Mouse (Mus musculus) lung, postnatal 25 days (tissue): ENCODE measurements around the gene Cblb.

Experiments
- DNase-seq: peaks from one replicate; pipeline ENCODE4 v3.0.0; 2022; ENCODE audit warnings: low spot score

Gene Cblb

DNA sequence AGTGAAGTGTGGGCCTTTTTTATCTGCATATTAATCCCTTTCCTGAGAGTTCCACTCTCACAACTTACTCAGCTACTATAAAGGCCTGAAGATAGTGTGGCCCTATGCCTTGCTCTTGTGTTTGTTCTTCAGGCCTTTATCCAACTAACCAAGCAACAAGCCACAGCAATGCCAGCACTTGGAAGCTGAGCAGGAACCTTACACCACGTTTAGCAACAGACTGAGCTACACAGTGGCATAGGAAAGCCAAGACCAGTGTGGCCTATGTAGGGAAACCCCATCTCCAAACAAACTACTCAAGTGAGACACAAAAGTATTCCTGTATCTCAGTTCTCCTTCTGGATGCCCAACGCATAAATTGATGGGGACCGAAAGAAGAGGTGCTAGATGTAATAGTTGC is 163.8 kb downstream of the Cblb start:
- no peak for DNase-seq

- no peak for DNase-seq
These were observed 169.1 kb downstream of the Cblb start for GRCm38 (mm10) chr16:52200107-52200506.

DNA sequence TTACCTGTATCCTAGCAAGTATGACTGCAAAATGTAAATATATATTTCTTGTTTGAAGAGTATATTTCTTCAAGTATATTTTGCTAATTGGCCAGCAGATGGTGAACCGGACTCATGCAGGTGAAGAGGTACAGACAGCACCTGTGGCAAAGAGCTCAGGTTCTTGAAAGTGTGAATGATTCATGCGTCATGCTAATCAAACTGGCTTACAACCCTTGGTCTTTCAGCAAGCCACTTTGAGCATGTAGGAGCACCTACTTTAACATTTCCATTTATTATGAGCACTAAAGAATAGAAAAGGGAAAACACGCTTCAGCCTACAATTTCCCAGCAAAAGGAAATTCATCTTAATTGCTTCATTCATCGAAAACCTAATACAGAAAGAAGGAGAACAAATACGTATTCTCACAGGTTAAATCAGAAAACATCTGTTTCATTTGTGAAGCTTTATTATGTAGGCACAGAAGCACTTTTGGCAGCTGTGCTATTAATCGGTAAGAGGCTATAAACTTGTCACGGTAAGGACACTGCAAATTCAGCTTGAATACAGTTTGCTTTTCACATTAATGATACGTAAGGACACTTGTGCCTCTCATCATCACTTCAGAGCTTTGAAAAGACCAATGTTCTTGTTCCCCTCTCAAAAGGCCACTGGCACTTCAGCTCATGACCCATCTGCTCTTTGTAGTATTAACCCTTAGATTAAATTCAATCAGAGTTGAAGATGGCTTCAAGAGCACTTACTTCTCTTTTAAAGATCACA is 180.0 kb downstream of the Cblb start:
- DNase-seq, result no peak

DNA sequence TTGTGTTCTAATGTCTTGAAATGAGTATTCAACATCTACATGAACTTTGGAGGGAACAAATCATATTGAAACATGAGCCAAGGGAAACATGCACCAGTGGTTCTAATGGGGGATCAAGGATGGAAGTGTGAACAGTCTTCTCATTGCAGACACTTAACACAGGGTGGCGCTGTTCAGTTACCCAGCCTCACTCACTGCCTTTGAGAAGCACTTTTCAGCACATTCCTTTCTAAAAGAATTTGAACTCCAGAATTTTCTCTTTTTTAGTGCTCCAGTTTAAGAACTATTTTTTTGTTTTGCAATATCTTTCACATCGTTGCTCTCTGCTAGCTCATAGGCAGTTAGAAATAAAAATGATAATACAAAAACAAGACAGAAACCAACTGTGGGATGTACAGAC is 188.0 kb downstream of the Cblb start:
- peak; percentile 36 for DNase-seq

DNA sequence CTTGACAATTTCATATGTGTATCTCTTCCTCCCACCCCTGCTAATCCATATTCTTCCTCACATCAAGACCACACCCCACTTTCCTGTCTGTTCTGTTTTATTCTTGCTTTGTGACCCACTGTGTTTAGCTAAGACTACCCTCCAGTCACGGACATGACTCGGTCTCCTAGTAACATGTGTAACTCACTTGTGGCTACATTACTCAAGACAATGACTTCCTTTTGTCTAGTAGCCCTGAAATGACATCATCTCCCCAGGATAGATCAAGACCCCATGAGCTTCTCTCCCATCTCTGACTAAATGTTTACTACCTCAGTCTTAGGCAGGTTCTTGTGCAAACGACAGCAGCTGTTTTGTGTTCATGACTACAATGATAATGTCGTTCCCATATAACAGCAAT is 191.9 kb downstream of the Cblb start:
- DNase-seq, result no peak

DNA sequence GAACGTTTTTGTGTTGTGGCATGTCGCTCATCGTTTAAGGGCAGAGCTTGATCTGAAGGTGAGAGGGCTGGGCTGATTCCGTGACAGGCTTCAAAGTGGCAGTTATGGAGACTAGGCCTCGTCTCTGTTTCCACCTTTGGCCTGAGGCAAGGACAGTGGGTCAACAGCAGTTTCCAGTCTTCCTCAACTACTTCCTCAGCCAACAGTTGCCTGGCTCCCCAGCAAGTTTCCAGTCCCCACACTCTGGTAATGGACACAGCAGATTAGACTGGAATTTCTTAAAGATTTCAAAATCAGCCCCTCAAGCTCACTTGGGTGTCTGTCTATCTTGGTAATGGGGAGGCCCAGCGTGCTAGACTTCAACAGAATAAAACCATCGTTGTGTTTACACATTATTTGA is 198.4 kb downstream of the Cblb start:
- DNase-seq, result peak; percentile 35

DNA sequence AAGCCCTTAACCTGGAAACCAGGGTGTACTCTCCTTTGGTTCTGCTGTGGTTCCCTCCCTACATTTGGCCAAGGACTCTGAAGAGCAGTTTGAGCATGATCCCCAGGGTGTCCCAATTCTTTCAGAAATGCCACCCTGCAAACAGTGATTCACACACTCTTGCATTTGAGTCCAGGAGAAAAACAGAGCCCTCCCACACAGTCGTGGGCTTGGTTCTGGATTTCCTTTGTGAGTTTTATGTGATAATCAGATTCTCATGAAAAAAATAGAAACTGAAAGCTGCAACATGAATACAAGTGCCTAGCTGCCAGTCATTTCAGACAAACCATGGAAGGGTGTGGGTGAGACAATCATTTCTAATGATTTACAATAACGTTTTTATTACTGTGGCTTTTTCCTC is 198.9 kb downstream of the Cblb start:
- DNase-seq, result no peak

DNA sequence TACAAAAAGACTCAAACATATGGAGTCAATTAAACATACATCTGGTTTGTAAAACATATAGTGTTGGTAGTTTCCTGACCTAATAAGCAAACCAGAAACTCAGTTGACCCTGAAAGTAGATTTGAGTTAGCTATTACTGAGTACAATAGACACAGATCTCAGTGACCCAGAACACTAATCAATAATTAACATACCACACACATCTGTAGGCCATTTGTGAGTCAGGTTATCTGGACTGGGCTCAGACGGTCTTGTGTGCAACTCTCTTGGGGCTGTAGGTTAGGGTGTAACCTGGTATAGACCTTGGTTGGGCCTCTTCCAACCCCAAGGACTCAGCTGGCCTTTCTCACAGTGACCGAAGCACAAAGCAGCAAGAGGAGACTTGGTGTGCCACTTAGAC is 211.1 kb downstream of the Cblb start:
- no peak for DNase-seq

GRCm38 (mm10) chr16:52243421-52243973 is 212.5 kb downstream of the Cblb start:
- DNase-seq, result no peak

- DNase-seq, result no peak
These were observed 219.2 kb downstream of the Cblb start for GRCm38 (mm10) chr16:52250196-52250595.

DNA sequence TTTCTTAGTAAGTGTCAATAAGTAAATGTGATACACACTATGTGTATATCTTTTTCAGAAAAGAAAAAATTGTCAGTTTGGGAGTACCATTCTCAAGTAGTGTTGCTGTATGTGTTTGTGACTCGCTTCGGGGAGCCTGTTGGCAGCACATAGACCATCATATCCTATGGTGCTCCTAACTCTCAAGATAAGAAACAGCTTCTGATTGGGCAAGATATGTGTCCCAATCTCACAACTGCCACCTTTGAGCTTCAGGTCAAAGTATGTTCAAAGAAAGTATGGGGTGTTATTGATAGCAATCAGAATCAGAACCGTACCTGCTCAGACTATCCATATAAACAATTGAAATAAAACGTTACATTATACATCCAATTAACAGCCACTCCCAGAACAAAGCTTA is 219.9 kb downstream of the Cblb start:
- DNase-seq, result no peak
